Comparison of ENCODE assay signal across 18 mouse cellular contexts in the genomic region with DNA sequence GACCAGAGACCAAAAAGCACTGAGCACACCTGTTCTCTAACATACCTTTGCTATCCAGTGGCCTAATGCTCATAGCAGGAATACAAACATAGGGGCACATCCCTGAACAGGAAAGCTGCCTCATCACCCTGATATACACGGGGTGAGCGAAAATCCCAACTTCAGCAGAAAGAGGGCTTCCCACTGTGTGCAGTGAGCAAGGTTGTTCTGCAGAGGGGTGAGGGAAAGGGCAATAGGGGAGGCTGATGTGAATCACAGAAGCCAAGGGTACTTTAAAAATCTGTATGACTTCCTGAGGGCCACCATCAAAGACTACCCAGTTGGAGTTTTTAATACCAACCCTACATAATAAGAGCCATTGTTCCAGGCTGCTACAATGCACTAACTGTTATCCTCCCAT.
"Had no signal": no experiment of that assay in that cellular context is flagged by ENCODE, and none has a peak within 500 bp of the region (broad histone marks: within the 10 kb centered on the region; RNA-seq: fewer than 3 reads in every experiment).

No protein-coding gene starts in this region.

- H3K36me3 ChIP-seq: liver, embryonic 13.5 days; liver, embryonic 15.5 days; midbrain, embryonic 13.5 days; midbrain, embryonic 15.5 days; neural tube, embryonic 13.5 days; stomach, embryonic 15.5 days had no signal

- H3K27me3 ChIP-seq: liver, embryonic 13.5 days; liver, embryonic 15.5 days; midbrain, embryonic 13.5 days; midbrain, embryonic 15.5 days; neural tube, embryonic 13.5 days; stomach, embryonic 15.5 days had no signal

- H3K9me3 ChIP-seq: liver, embryonic 13.5 days; liver, embryonic 15.5 days; midbrain, embryonic 13.5 days; midbrain, embryonic 15.5 days; neural tube, embryonic 13.5 days; stomach, embryonic 15.5 days had no signal

- H3K4me3 ChIP-seq: liver, embryonic 13.5 days; liver, embryonic 15.5 days; megakaryocyte, embryonic 14.5 days; midbrain, embryonic 13.5 days; midbrain, embryonic 15.5 days; neural tube, embryonic 13.5 days; stomach, embryonic 15.5 days had no signal

- H3K9ac ChIP-seq: liver, embryonic 13.5 days; liver, embryonic 15.5 days; liver, postnatal 0 days; midbrain, embryonic 13.5 days; midbrain, embryonic 15.5 days; neural tube, embryonic 13.5 days; stomach, embryonic 15.5 days had no signal

- H3K4me2 ChIP-seq: liver, embryonic 11.5 days; liver, embryonic 13.5 days; liver, embryonic 15.5 days; midbrain, embryonic 11.5 days; midbrain, embryonic 13.5 days; midbrain, embryonic 15.5 days; neural tube, embryonic 13.5 days; stomach, embryonic 15.5 days had no signal

- ATAC-seq: liver, postnatal 0 days; midbrain, embryonic 13.5 days; midbrain, embryonic 15.5 days had no signal

- H3K4me1 ChIP-seq: liver, embryonic 13.5 days; liver, embryonic 15.5 days; megakaryocyte, embryonic 14.5 days; midbrain, embryonic 13.5 days; midbrain, embryonic 15.5 days; neural tube, embryonic 13.5 days; stomach, embryonic 15.5 days had no signal

- H3K27ac ChIP-seq: liver, embryonic 13.5 days; liver, embryonic 15.5 days; macrophage; midbrain, embryonic 13.5 days; midbrain, embryonic 15.5 days; neural tube, embryonic 13.5 days; stomach, embryonic 15.5 days had no signal

- DNase-seq: liver; liver, embryonic 13.5 days; liver, postnatal 0 days; lung, adult 2 months; lung, postnatal 14 days; right cerebral cortex, postnatal 14 days; thymus, adult 2 months; thymus, postnatal 25 days; thymus, postnatal 4 days had no signal
